Mouse (Mus musculus): Measurements from ENCODE around the gene Grk2. TPM values are rescaled to one million over a fixed set of nuclear protein-coding genes. Genes with fewer than 3 reads are reported as not detected.

Gene Grk2
- polyA plus RNA-seq, 1 experiment from 2014 or later = 18.5 TPM

- WGBS = 22% methylated on average over 8 of the region's 8 CpGs
- Histone ChIP-seq H3K9ac (no peak overlapping the region), H3K27me3 (no peaks in the 10 kb centered on the region), H3K4me3 (no peak overlapping the region), H3K36me3 (no peaks in the 10 kb centered on the region), H3K27ac (no peak overlapping the region), H3K4me2 (no peak overlapping the region), H3K4me1 (no peaks in the 10 kb centered on the region), H3K9me3 (no peaks in the 10 kb centered on the region; the same call in 1 of the 2 replicates)
- ATAC-seq (ENCODE audit: insufficient number of reproducible peaks, low FRiP score, low TSS enrichment, low read depth) = no peak
Observed at GRCm38 (mm10) chr19:4240247-4240668, 65.8 kb downstream of the Grk2 start.

Small RNA genes lying within 50 kb of the gene (microRNA-seq; reads per million reads assigned to microRNA genes)
- gene Mir6985 = 0.61 reads per million

Other genes with a start within 250 kb of the Grk2 start
- gene Gstp3, start 246.7 kb downstream of the Grk2 start, polyA plus RNA-seq (2015; fragmentation: Nextera tagmentation; extraction: Ambion mirVana) = 0.46 and 0.65 TPM in 2 replicates
- not detected in 2 replicates for gene Cabp2, start 224.6 kb downstream of the Grk2 start, polyA plus RNA-seq (2015; fragmentation: Nextera tagmentation; extraction: Ambion mirVana)
- gene Cdk2ap2, start 209.0 kb downstream of the Grk2 start, polyA plus RNA-seq (2015; fragmentation: Nextera tagmentation; extraction: Ambion mirVana) = 82.7 and 85.6 TPM in 2 replicates
- gene Pitpnm1, start 206.2 kb downstream of the Grk2 start, polyA plus RNA-seq (2015; fragmentation: Nextera tagmentation; extraction: Ambion mirVana) = 5.6 and 6.2 TPM in 2 replicates
- 95.5 and 97.7 TPM in 2 replicates for gene Aip, start 180.4 kb downstream of the Grk2 start, polyA plus RNA-seq (2015; fragmentation: Nextera tagmentation; extraction: Ambion mirVana)
- gene Gpr152, start 166.4 kb downstream of the Grk2 start, polyA plus RNA-seq (2015; fragmentation: Nextera tagmentation; extraction: Ambion mirVana) = not detected in 2 replicates
- gene Cabp4, start 162.2 kb downstream of the Grk2 start, polyA plus RNA-seq (2015; fragmentation: Nextera tagmentation; extraction: Ambion mirVana) = 0.05 and 0.06 TPM in 2 replicates
- 169 and 170 TPM in 2 replicates for gene Coro1b, start 157.6 kb downstream of the Grk2 start, polyA plus RNA-seq (2015; fragmentation: Nextera tagmentation; extraction: Ambion mirVana)
- gene Ptprcap, start 152.6 kb downstream of the Grk2 start, polyA plus RNA-seq (2015; fragmentation: Nextera tagmentation; extraction: Ambion mirVana) = 7.4 and 9.5 TPM in 2 replicates
- 68.8 and 79.3 TPM in 2 replicates for gene Rps6kb2, start 142.9 kb downstream of the Grk2 start, polyA plus RNA-seq (2015; fragmentation: Nextera tagmentation; extraction: Ambion mirVana)
- gene Carns1, start 130.7 kb downstream of the Grk2 start, polyA plus RNA-seq (2015; fragmentation: Nextera tagmentation; extraction: Ambion mirVana) = 1.8 and 2.7 TPM in 2 replicates
- 3.9 and 4.5 TPM in 2 replicates for gene Tbc1d10c, start 114.9 kb downstream of the Grk2 start, polyA plus RNA-seq (2015; fragmentation: Nextera tagmentation; extraction: Ambion mirVana)
- gene Ppp1ca, start 114.2 kb downstream of the Grk2 start, polyA plus RNA-seq (2015; fragmentation: Nextera tagmentation; extraction: Ambion mirVana) = 759 and 834 TPM in 2 replicates
- gene Rad9a, start 104.6 kb downstream of the Grk2 start, polyA plus RNA-seq (2015; fragmentation: Nextera tagmentation; extraction: Ambion mirVana) = 31.6 and 33.5 TPM in 2 replicates
- gene Clcf1, start 92.0 kb downstream of the Grk2 start, polyA plus RNA-seq (2015; fragmentation: Nextera tagmentation; extraction: Ambion mirVana) = 8.1 and 8.4 TPM in 2 replicates
- not detected in 2 replicates for gene AC109138.7, start 91.9 kb downstream of the Grk2 start, polyA plus RNA-seq (2015; fragmentation: Nextera tagmentation; extraction: Ambion mirVana)
- 27.7 and 35.9 TPM in 2 replicates for gene Pold4, start 74.3 kb downstream of the Grk2 start, polyA plus RNA-seq (2015; fragmentation: Nextera tagmentation; extraction: Ambion mirVana)
- gene Ssh3, start 37.0 kb downstream of the Grk2 start, polyA plus RNA-seq (2015; fragmentation: Nextera tagmentation; extraction: Ambion mirVana) = 29.4 and 32.7 TPM in 2 replicates
- gene Ankrd13d, start 23.1 kb downstream of the Grk2 start, polyA plus RNA-seq (2015; fragmentation: Nextera tagmentation; extraction: Ambion mirVana) = 11.8 TPM in 2 replicates
- gene Kdm2a, start 92.1 kb upstream of the Grk2 start, polyA plus RNA-seq (2015; fragmentation: Nextera tagmentation; extraction: Ambion mirVana) = 40.9 and 41.2 TPM in 2 replicates
- 45.2 and 53.6 TPM in 2 replicates for gene Rhod, start 133.2 kb upstream of the Grk2 start, polyA plus RNA-seq (2015; fragmentation: Nextera tagmentation; extraction: Ambion mirVana)
- 0.55 and 0.76 TPM in 2 replicates for gene Syt12, start 171.2 kb upstream of the Grk2 start, polyA plus RNA-seq (2015; fragmentation: Nextera tagmentation; extraction: Ambion mirVana)
- gene 2010003K11Rik, start 192.4 kb upstream of the Grk2 start, polyA plus RNA-seq (2015; fragmentation: Nextera tagmentation; extraction: Ambion mirVana) = not detected in 2 replicates
- 16.2 and 16.5 TPM in 2 replicates for gene Pcx, start 204.2 kb upstream of the Grk2 start, polyA plus RNA-seq (2015; fragmentation: Nextera tagmentation; extraction: Ambion mirVana)